Mouse (Mus musculus): ENCODE measurements around the gene Foxa3.

Foxa3 gene

GRCm38 (mm10) chr7:19024581-19025255 lies 1.4 kb upstream of the Foxa3 start:
- DNase-seq = peak; percentile 41

GRCm38 (mm10) chr7:19024096-19024506 lies 763 bp upstream of the Foxa3 start, which contains the start of gene Sympk:
Gene Sympk (plus strand): TSS chr7:19024377.
- peak; percentile 97 for DNase-seq

GRCm38 (mm10) chr7:19022189-19022958 lies 964 bp downstream of the Foxa3 start:
- DNase-seq = no peak

GRCm38 (mm10) chr7:19021048-19021447 lies 2.3 kb downstream of the Foxa3 start:
- DNase-seq = no peak

GRCm38 (mm10) chr7:19017909-19018308 lies 5.4 kb downstream of the Foxa3 start:
- DNase-seq = no peak

GRCm38 (mm10) chr7:19016042-19016441 lies 7.3 kb downstream of the Foxa3 start:
- no peak for DNase-seq

GRCm38 (mm10) chr7:19014452-19014851 lies 8.9 kb downstream of the Foxa3 start:
- DNase-seq = no peak

GRCm38 (mm10) chr7:19012882-19013281 lies 10.5 kb downstream of the Foxa3 start:
- no peak for DNase-seq

GRCm38 (mm10) chr7:19012025-19012621 lies 11.2 kb downstream of the Foxa3 start:
- DNase-seq = peak; percentile 62

GRCm38 (mm10) chr7:19010581-19010980 lies 12.8 kb downstream of the Foxa3 start:
- no peak for DNase-seq

GRCm38 (mm10) chr7:19007026-19007977 lies 16.0 kb downstream of the Foxa3 start:
- DNase-seq = no peak

GRCm38 (mm10) chr7:19006476-19006875 lies 16.9 kb downstream of the Foxa3 start:
- DNase-seq = peak; percentile 92

- DNase-seq = no peak
Measured at GRCm38 (mm10) chr7:19005417-19006121, 17.8 kb downstream of the Foxa3 start.

- DNase-seq = peak; percentile 34
Measured at GRCm38 (mm10) chr7:19004631-19005079, 18.7 kb downstream of the Foxa3 start.

GRCm38 (mm10) chr7:19003902-19004630 lies 19.3 kb downstream of the Foxa3 start, which contains the start of gene Irf2bp1:
Gene Irf2bp1 (plus strand): TSS chr7:19004044.
- peak; percentile 97 for DNase-seq

- peak; percentile 89 for DNase-seq
Measured at GRCm38 (mm10) chr7:19002848-19003498, 20.4 kb downstream of the Foxa3 start.

GRCm38 (mm10) chr7:19002115-19002514 lies 21.2 kb downstream of the Foxa3 start:
- DNase-seq = no peak

- DNase-seq = no peak
Measured at GRCm38 (mm10) chr7:19001807-19002085, 21.6 kb downstream of the Foxa3 start.

GRCm38 (mm10) chr7:19001066-19001806 lies 22.1 kb downstream of the Foxa3 start:
- DNase-seq = peak; percentile 87

GRCm38 (mm10) chr7:19000421-19000820 lies 22.9 kb downstream of the Foxa3 start:
- peak; percentile 27 for DNase-seq

Measured in lung, postnatal 10 days (tissue).